Mouse (Mus musculus) megakaryocyte progenitor cell, adult 5-6 weeks (primary cell): ENCODE measurements around the gene Plekhm3. TPM values are rescaled to one million over a fixed set of nuclear protein-coding genes. Genes with fewer than 3 reads are reported as not detected.
A peak's percentile ranks its signal among the peaks of the same experiment; 100 is the strongest.

ENCODE experiments used
- ATAC-seq: replicated peaks from 2 replicates; pipeline ENCODE4 v1.8.0; 2016; ENCODE audit warnings: mild to moderate bottlenecking, moderate TSS enrichment, inconsistent platforms; ENCODE audit not compliant: poor library complexity
- total RNA-seq, 2 experiments: library from RNA; stranded (forward) in 1 of 2; stranded (reverse) in 1 of 2; fragments of 157-497, 149-512 nt in 1 of 2; fragments of 200-1000 nt in 1 of 2; gene quantifications; 2 replicates each; pipeline versions ENCODE4 v1.2.3 to v1.2.4; 2015 to 2017

Gene Plekhm3
- total RNA-seq, 2 experiments from 2014 or later = 3.3 to 9.2 TPM

- ATAC-seq = peak; percentile 64
Observed at GRCm38 (mm10) chr1:64790806-64791790, 165.5 kb downstream of the Plekhm3 start.

- ATAC-seq = no peak
Observed at GRCm38 (mm10) chr1:64787701-64788515, 168.7 kb downstream of the Plekhm3 start.

GRCm38 (mm10) chr1:64779863-64780262, 176.8 kb downstream of the Plekhm3 start:
- no peak for ATAC-seq

GRCm38 (mm10) chr1:64779415-64779814, 177.2 kb downstream of the Plekhm3 start:
- ATAC-seq = no peak

GRCm38 (mm10) chr1:64773305-64773704, 183.3 kb downstream of the Plekhm3 start:
- no peak for ATAC-seq

GRCm38 (mm10) chr1:64770169-64770568, 186.5 kb downstream of the Plekhm3 start:
- ATAC-seq = no peak

- no peak for ATAC-seq
Observed at GRCm38 (mm10) chr1:64761646-64762045, 195.0 kb downstream of the Plekhm3 start.

- ATAC-seq = no peak
Observed at GRCm38 (mm10) chr1:64757766-64758165, 198.9 kb downstream of the Plekhm3 start.

GRCm38 (mm10) chr1:64757254-64757653, 199.4 kb downstream of the Plekhm3 start:
- ATAC-seq = no peak

- no peak for ATAC-seq
Observed at GRCm38 (mm10) chr1:64756640-64757030, 200.0 kb downstream of the Plekhm3 start.

- peak; percentile 67 for ATAC-seq
Observed at GRCm38 (mm10) chr1:64755971-64756639, 200.5 kb downstream of the Plekhm3 start.

- ATAC-seq = no peak
Observed at GRCm38 (mm10) chr1:64754658-64755057, 202.0 kb downstream of the Plekhm3 start.

GRCm38 (mm10) chr1:64753668-64754067, 203.0 kb downstream of the Plekhm3 start:
- peak; percentile 12; the same call in 1 of the 2 replicates for ATAC-seq

- peak; percentile 54 for ATAC-seq
Observed at GRCm38 (mm10) chr1:64753109-64753508, 203.5 kb downstream of the Plekhm3 start.

- ATAC-seq = no peak
Observed at GRCm38 (mm10) chr1:64744616-64745015, 212.0 kb downstream of the Plekhm3 start.

- no peak for ATAC-seq
Observed at GRCm38 (mm10) chr1:64742741-64743408, 213.7 kb downstream of the Plekhm3 start.

- peak; percentile 12 for ATAC-seq
Observed at GRCm38 (mm10) chr1:64738661-64739082, 218.0 kb downstream of the Plekhm3 start.

- peak; percentile 7; the same call in 1 of the 2 replicates for ATAC-seq
Observed at GRCm38 (mm10) chr1:64738180-64738555, 218.5 kb downstream of the Plekhm3 start.

GRCm38 (mm10) chr1:64737502-64738179, 219.0 kb downstream of the Plekhm3 start, which contains the start of gene Fzd5:
Gene Fzd5 (minus strand): TSS chr1:64737751.
- peak; percentile 68 for ATAC-seq
